8 mouse cellular contexts compared by ENCODE assay signal in genomic region chr17:51178491-51179194, GRCm38 (mm10). TPM values are rescaled to one million over a fixed set of nuclear protein-coding genes. Genes with fewer than 3 reads are reported as not detected.
DNase-seq lines count a peak whose midpoint lies in the region; ATAC-seq and TF ChIP-seq lines count a peak whose summit lies in the region.

No protein-coding gene starts in this region.

- H3K4me2 ChIP-seq in embryonic facial prominence, embryonic 14.5 days (ENCODE audit: low read depth, low read length) = peak overlapping the region; percentile 62
- H3K4me2 ChIP-seq in limb, embryonic 14.5 days (replicated peaks; ENCODE audit: low read depth, low read length, severe bottlenecking) = peak overlapping the region; percentile 58
- H3K4me2 ChIP-seq in midbrain, embryonic 16.5 days (ENCODE audit: low read length) = peak overlapping the region; percentile 73

- H3K27ac ChIP-seq in bone marrow, adult 2 months (ENCODE audit: control insufficient read depth, insufficient read depth, low read depth, low read length, poor library complexity) = peak overlapping the region; percentile 96
- H3K27ac ChIP-seq in embryonic facial prominence, embryonic 14.5 days (replicated peaks; ENCODE audit: low read depth, low read length) = peak overlapping the region; percentile 98
- peak overlapping the region; percentile 93 for H3K27ac ChIP-seq in limb, embryonic 14.5 days (replicated peaks; ENCODE audit: low read depth, low read length)
- H3K27ac ChIP-seq in midbrain, embryonic 16.5 days (ENCODE audit: low read length) = peak overlapping the region; percentile 99
- H3K27ac ChIP-seq in spleen, adult 2 months (ENCODE audit: insufficient read depth, low read length) = peak overlapping the region; percentile 94

- no peaks in the 10 kb centered on the region for H3K9me3 ChIP-seq in embryonic facial prominence, embryonic 14.5 days (ENCODE audit: control insufficient read depth, low read length)
- no peaks in the 10 kb centered on the region for H3K9me3 ChIP-seq in limb, embryonic 14.5 days (ENCODE audit: control insufficient read depth, low read length)
- H3K9me3 ChIP-seq in midbrain, embryonic 16.5 days (replicated peaks; ENCODE audit: control insufficient read depth, low read length, poor library complexity, severe bottlenecking) = no peaks in the 10 kb centered on the region

- no peaks in the 10 kb centered on the region for H3K27me3 ChIP-seq in embryonic facial prominence, embryonic 14.5 days (replicated peaks; ENCODE audit: control insufficient read depth, insufficient read depth, low read length)
- no peaks in the 10 kb centered on the region for H3K27me3 ChIP-seq in limb, embryonic 14.5 days (ENCODE audit: control insufficient read depth, insufficient read depth, low read length)
- H3K27me3 ChIP-seq in midbrain, embryonic 16.5 days (ENCODE audit: control insufficient read depth, insufficient read depth, low read depth, low read length) = no peaks in the 10 kb centered on the region
- H3K27me3 ChIP-seq in spleen, adult 2 months (ENCODE audit: control insufficient read depth, insufficient read depth, low read length) = no peaks in the 10 kb centered on the region

- ATAC-seq in embryonic facial prominence, embryonic 14.5 days (ENCODE audit: low read depth) = peak; percentile 77
- peak; percentile 72 for ATAC-seq in limb, embryonic 14.5 days (ENCODE audit: low FRiP score, low read depth)
- ATAC-seq in midbrain, embryonic 16.5 days = peak; percentile 88

- H3K36me3 ChIP-seq in embryonic facial prominence, embryonic 14.5 days (ENCODE audit: control insufficient read depth, insufficient read depth, low read length) = no peaks in the 10 kb centered on the region
- no peaks in the 10 kb centered on the region for H3K36me3 ChIP-seq in limb, embryonic 14.5 days (ENCODE audit: control insufficient read depth, insufficient read depth, low read length)
- no peaks in the 10 kb centered on the region for H3K36me3 ChIP-seq in midbrain, embryonic 16.5 days (ENCODE audit: control insufficient read depth, insufficient read depth, low read length)
- H3K36me3 ChIP-seq in spleen, adult 2 months (ENCODE audit: control insufficient read depth, insufficient read depth, low read length) = no peaks in the 10 kb centered on the region

- H3K4me3 ChIP-seq in bone marrow, adult 2 months (replicated peaks; ENCODE audit: control insufficient read depth, low read depth, low read length) = peak overlapping the region; percentile 86
- peak overlapping the region; percentile 77 for H3K4me3 ChIP-seq in embryonic facial prominence, embryonic 14.5 days (ENCODE audit: low read depth, low read length)
- H3K4me3 ChIP-seq in limb, embryonic 14.5 days (replicated peaks; ENCODE audit: low read length) = peak overlapping the region; percentile 83
- peak overlapping the region; percentile 90 for H3K4me3 ChIP-seq in midbrain, embryonic 16.5 days (ENCODE audit: low read depth, low read length)
- H3K4me3 ChIP-seq in spleen, adult 2 months (ENCODE audit: extremely low read depth, insufficient read depth, insufficient read length) = peak overlapping the region; percentile 83

- DNase-seq in A20 (ENCODE audit: low read depth, low spot score) = peak; percentile 87
- peak; percentile 79 for DNase-seq in embryonic facial prominence, embryonic 14.5 days (ENCODE audit: low spot score)
- DNase-seq in heart, adult 9 months (ENCODE audit: low spot score in 2 of 2) = peak; percentile 75 to 82
- DNase-seq in kidney, adult 9 months = peak; percentile 70
- DNase-seq in limb, embryonic 14.5 days (ENCODE audit: low spot score) = peak; percentile 58
- DNase-seq in spleen, adult 2 months (ENCODE audit: low read depth in 1 of 2, low spot score in 2 of 2) = peak in 1 of 2 experiments; percentile 69

- H3K9ac ChIP-seq in embryonic facial prominence, embryonic 14.5 days (ENCODE audit: low read depth, low read length) = peak overlapping the region; percentile 98
- H3K9ac ChIP-seq in limb, embryonic 14.5 days (ENCODE audit: low read depth, low read length, severe bottlenecking) = peak overlapping the region; percentile 97
- peak overlapping the region; percentile 99 for H3K9ac ChIP-seq in midbrain, embryonic 16.5 days (ENCODE audit: low read depth, low read length)

- under 1% methylated on average over 59 of the region's 59 CpGs for WGBS in bone marrow, adult 2 months
- 0% methylated on average over 18 of the region's 59 CpGs for WGBS in embryonic facial prominence, embryonic 14.5 days
- WGBS in limb, embryonic 14.5 days = under 1% methylated on average over 24 of the region's 59 CpGs
- WGBS in midbrain, embryonic 16.5 days = under 1% methylated on average over 46 of the region's 59 CpGs
- WGBS in spleen, adult 2 months = under 1% methylated on average over 53 of the region's 59 CpGs

- TF ChIP-seq CTCF in bone marrow, adult 2 months (IDR thresholded peaks at IDR 0.05; ENCODE audit: control insufficient read depth, insufficient read depth, low read length) = no peak
- TF ChIP-seq CTCF in spleen, adult 2 months (IDR thresholded peaks at IDR 0.05; ENCODE audit: extremely low read depth, insufficient read depth, insufficient read length, insufficient replicate concordance) = no peak

- H3K4me1 ChIP-seq in bone marrow, adult 2 months (ENCODE audit: control insufficient read depth, insufficient read depth, low read length) = no peaks in the 10 kb centered on the region; the same call in 1 of the 2 replicates
- no peaks in the 10 kb centered on the region for H3K4me1 ChIP-seq in embryonic facial prominence, embryonic 14.5 days (ENCODE audit: control insufficient read depth, insufficient read depth, low read length)
- H3K4me1 ChIP-seq in limb, embryonic 14.5 days (ENCODE audit: control insufficient read depth, insufficient read depth, low read length) = peaks cover 7% of the 10 kb centered on the region
- H3K4me1 ChIP-seq in midbrain, embryonic 16.5 days (ENCODE audit: control insufficient read depth, insufficient read depth, low read length) = peaks cover 11% of the 10 kb centered on the region
- peaks cover 7% of the 10 kb centered on the region; the same call in 1 of the 2 replicates for H3K4me1 ChIP-seq in spleen, adult 2 months (ENCODE audit: control insufficient read depth, insufficient read depth, insufficient read length)

- peak; percentile 92 for TF ChIP-seq POLR2A in bone marrow, adult 2 months (IDR thresholded peaks at IDR 0.05; ENCODE audit: borderline replicate concordance, control insufficient read depth, low read depth, low read length)
- TF ChIP-seq POLR2A in limb, embryonic 14.5 days (IDR thresholded peaks at IDR 0.05; ENCODE audit: borderline replicate concordance, extremely low read depth, insufficient read depth, insufficient read length) = peak; percentile 72; the same call in 1 of the 2 replicates
- TF ChIP-seq POLR2A in spleen, adult 2 months (IDR thresholded peaks at IDR 0.05; ENCODE audit: low read depth, low read length) = peak; percentile 82

RNA-seq across cellular contexts. Expression of gene Tbc1d5, which starts 0.5 kb away (rescaled TPM):
- polyA plus RNA-seq in bone marrow, adult 2 months (2011; ENCODE audit: insufficient read depth, insufficient read length, low replicate concordance, missing spikeins) = 9.0 and 9.4 TPM in 2 replicates
- 11.6 and 13.2 TPM in 2 replicates for polyA plus RNA-seq in embryonic facial prominence, embryonic 14.5 days (2014; fragmentation: Nextera tagmentation; extraction: Ambion mirVana)
- polyA plus RNA-seq in limb, embryonic 14.5 days (2012; rRNA removed) = 10.8 and 11.6 TPM in 2 replicates
- 10.5 and 10.7 TPM in 2 replicates for polyA plus RNA-seq in limb, embryonic 14.5 days (2014; fragmentation: Nextera tagmentation; extraction: Ambion mirVana)
- polyA plus RNA-seq in midbrain, embryonic 16.5 days (2015; fragmentation: Nextera tagmentation; extraction: Ambion mirVana) = 8.2 and 9.1 TPM in 2 replicates
- polyA plus RNA-seq in spleen, adult 2 months (2012; rRNA removed) = 10.4 and 11.4 TPM in 2 replicates
